Mouse (Mus musculus) bone marrow, adult 2 months (tissue): ENCODE data around the gene Tcam1. TPM values are rescaled to one million over a fixed set of nuclear protein-coding genes. Genes with fewer than 3 reads are reported as not detected.

Source experiments
- H3K27ac ChIP-seq: fragments of 200-500 bp; 2 replicates; pipeline ENCODE4 v1.5.1; 2012; ENCODE audit warnings: low read depth, mild to moderate bottlenecking, control low read depth, inconsistent platforms, low read length; ENCODE audit not compliant: control insufficient read depth, poor library complexity, insufficient read depth
- H3K4me1 ChIP-seq: fragments of 200-500 bp; 2 replicates; pipeline ENCODE4 v1.6.1; 2011; ENCODE audit warnings: low read length; ENCODE audit not compliant: control insufficient read depth, insufficient read depth
- H3K4me3 ChIP-seq: fragments of 200-500 bp; replicated peaks from 2 replicates; pipeline ENCODE3; 2011; ENCODE audit warnings: mild to moderate bottlenecking, low read depth, low read length, control low read depth; ENCODE audit not compliant: control insufficient read depth
- CTCF ChIP-seq: fragments of 200-500 bp; IDR thresholded peaks from 2 replicates; pipeline ENCODE4 v1.5.1; 2011; ENCODE audit warnings: low read length, control low read depth; ENCODE audit not compliant: control insufficient read depth, insufficient read depth
- POLR2A ChIP-seq: fragments of 200-500 bp; IDR thresholded peaks from 2 replicates; pipeline ENCODE4 v1.6.1; 2011; ENCODE audit warnings: low read depth, mild to moderate bottlenecking, control low read depth, low read length, borderline replicate concordance; ENCODE audit not compliant: control insufficient read depth
- WGBS: fragments of 180-500 bp; shearing (Covaris S2); methylation state at CpG from one replicate; pipeline ENCODE4 v1.1.7; 2018; 5-methylcytosine and 5-hydroxymethylcytosine counted together
- polyA plus RNA-seq: library from polyadenylated mRNA; stranded (reverse); fragments of >200 nt; gene quantifications from 2 replicates; pipeline ENCODE4 v1.2.4, GENCODE M21; 2011; ENCODE audit warnings: low replicate concordance; ENCODE audit not compliant: missing spikeins, insufficient read depth, insufficient read length

The Tcam1 gene
- polyA plus RNA-seq, 1 experiment: not detected

DNA sequence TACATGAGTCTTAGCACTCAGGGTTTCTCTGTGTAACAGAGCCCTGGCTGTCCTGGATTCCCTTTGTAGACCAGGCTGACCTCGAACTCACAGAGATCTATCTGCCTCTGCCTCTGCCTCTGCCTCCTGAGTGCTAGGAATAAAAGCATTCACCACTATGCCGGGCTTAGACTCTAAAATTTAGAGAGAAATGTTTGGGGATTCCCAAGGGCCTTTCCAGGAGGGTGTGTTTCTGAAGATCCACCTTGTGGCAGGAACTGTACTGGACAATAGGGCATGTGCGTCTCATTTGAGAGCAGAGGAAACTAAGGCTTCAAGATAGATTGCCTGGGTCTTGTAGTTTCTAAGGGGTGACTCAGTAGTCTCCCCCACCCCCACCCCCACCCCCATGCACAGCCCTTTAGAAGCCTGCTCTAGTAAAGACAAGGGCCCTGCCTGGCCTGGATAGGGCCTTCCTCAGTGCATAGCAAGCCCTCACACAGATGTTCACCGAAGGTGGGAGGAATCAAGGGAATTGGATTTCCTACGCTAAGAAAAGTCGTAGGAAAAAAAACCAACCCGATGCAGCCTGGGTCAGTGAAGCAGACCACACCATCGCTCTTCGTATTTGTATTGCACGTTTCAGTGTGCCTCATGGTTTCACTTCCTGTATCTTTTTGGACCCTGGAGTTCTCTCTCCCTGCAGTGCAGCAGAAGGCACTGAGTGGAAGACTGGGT lies 29.0 kb downstream of the Tcam1 start:
- 45% methylated on average over 10 of the region's 10 CpGs for WGBS
- H3K27ac ChIP-seq: peak overlapping the region; percentile 68
- no peak overlapping the region for H3K4me3 ChIP-seq
- H3K4me1 ChIP-seq: no peaks in the 10 kb centered on the region; the same call in 1 of the 2 replicates
- TF ChIP-seq POLR2A (no peak), CTCF (no peak)

DNA sequence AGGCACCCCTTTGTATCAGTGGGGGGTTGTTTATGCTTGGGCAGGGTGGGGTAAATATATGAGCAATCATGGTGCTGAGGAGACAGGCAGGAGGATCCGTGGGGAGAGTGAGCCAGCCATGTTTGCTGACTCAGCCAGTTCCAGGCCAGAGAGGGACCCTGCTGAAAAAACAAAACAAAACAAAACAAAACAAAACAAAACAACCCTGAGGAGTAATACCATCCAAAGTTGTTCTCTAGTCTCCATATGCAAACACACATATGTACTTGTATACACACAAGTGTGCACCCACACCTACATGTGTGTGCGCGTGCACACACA lies 29.6 kb downstream of the Tcam1 start:
- Histone ChIP-seq H3K27ac (peak overlapping the region; percentile 40), H3K4me3 (no peak overlapping the region), H3K4me1 (no peaks in the 10 kb centered on the region; the same call in 1 of the 2 replicates)
- no peak for TF ChIP-seq POLR2A
- TF ChIP-seq CTCF: no peak
- 82% methylated on average over 3 of the region's 3 CpGs for WGBS

DNA sequence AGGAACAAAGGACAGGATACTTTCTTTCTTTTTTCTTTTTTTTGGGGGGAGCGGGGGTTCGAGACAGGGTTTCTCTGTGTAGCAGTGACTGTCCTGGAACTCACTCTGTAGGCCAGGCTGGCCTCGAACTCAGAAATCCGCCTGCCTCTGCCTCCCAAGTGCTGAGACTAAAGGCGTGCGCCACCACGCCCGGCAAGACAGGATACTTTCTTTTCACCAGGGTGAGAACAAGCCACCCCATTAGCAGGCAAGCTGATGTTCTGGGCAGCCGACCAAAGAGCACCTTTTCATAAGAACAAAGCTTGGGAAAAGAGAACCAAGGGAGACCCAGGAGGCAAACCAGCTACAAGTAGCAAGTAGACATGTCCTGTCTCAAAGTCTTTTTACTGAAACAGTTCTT lies 30.3 kb downstream of the Tcam1 start:
- 71% methylated on average over 9 of the region's 9 CpGs for WGBS
- H3K27ac ChIP-seq: peak overlapping the region; percentile 42
- no peak for TF ChIP-seq CTCF
- TF ChIP-seq POLR2A: no peak
- no peak overlapping the region for H3K4me3 ChIP-seq
- H3K4me1 ChIP-seq: no peaks in the 10 kb centered on the region; the same call in 1 of the 2 replicates

DNA sequence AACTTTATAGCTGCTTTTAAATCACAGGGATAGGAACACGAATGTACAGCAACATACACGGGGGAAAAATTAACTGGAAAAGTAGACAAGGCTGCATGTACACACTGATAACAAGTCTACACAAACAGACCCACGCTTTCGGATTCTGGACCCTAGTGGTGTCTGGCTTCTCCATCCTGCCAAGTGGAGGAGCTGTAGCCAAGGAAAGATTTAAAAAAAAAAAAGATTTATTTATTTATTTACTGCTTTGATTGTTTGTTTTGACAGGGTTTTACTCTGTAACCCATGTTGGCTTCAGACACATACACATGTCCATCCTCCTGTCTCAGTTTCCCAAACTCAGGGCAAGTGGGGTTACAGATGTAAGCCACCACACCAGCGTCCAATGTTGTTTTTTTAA lies 31.0 kb downstream of the Tcam1 start:
- TF ChIP-seq POLR2A: no peak
- TF ChIP-seq CTCF: no peak
- H3K4me1 ChIP-seq: no peaks in the 10 kb centered on the region; the same call in 1 of the 2 replicates
- peak overlapping the region; percentile 47; the same call in 1 of the 2 replicates for H3K27ac ChIP-seq
- H3K4me3 ChIP-seq: no peak overlapping the region
- WGBS: 70% methylated on average over 5 of the region's 5 CpGs

DNA sequence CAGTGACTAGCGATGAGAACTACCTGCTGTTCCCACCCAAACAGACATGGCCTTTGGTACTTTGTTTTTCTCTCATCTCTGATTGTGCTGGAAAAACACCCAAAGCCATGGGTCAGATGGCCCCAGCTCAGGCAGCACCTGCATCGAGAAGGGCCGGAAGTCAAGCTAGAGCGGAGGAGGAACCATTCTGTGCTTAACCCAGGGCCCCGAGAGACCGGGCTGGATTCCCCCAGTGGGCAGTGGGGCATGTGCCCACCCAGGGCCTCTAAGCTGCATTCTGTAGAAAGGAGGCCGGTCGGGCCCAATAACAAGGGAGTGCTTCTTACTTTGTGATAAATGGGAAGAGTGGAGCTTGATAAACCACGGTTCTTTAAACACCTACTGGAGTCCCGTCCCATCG lies 31.7 kb downstream of the Tcam1 start:
- Histone ChIP-seq H3K4me1 (no peaks in the 10 kb centered on the region; the same call in 1 of the 2 replicates), H3K4me3 (no peak overlapping the region), H3K27ac (peak overlapping the region; percentile 79)
- WGBS: 63% methylated on average over 11 of the region's 11 CpGs
- no peak for TF ChIP-seq CTCF
- TF ChIP-seq POLR2A: peak; percentile 44; the same call in 1 of the 2 replicates

DNA sequence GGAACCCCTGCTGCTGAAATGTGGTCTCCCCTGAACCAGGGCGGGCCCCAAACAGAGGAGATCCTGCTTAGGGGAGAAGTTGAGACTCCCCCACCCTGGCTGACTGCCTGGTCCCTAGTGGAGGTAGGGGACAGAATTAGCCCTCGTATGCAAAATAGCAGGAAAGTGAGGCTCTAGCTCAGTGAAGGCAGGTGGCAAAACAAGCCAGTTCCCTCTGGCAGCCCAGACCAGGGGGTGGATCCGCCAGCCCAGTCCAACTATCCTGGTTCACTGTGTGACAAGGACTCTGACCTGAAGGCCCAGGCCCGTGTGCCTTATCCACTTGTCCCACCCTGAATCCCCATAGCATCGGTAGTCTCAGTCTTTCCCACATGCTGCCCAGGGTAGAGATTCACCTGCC lies 33.7 kb downstream of the Tcam1 start:
- TF ChIP-seq CTCF (no peak), POLR2A (peak; percentile 77; the same call in 1 of the 2 replicates)
- 60% methylated on average over 5 of the region's 5 CpGs for WGBS
- peak overlapping the region; percentile 92 for H3K27ac ChIP-seq
- H3K4me1 ChIP-seq: no peaks in the 10 kb centered on the region; the same call in 1 of the 2 replicates
- H3K4me3 ChIP-seq: peak overlapping the region; percentile 46

DNA sequence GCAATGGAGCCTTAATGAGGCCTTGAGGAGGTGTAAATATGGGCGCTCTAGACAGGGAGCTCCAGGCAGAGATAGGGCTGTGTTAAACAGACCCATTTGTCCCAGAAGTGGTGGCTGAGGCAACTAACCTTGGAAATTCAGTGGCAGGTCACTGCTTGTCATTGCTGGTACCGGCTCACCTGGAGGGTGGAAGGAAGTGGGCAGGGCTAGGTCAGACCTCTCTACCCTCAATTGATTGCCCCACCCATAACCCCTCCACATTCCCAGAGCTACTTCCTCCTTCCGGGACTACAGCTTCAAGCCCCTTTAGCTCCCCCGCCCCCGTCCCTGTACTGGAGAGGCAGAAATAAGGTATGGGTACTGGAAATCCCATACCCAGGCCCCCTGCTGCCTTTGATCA lies 37.1 kb downstream of the Tcam1 start:
- Histone ChIP-seq H3K4me3 (peak overlapping the region; percentile 90), H3K4me1 (peaks cover 7% of the 10 kb centered on the region; the same call in 1 of the 2 replicates), H3K27ac (peak overlapping the region; percentile 89)
- TF ChIP-seq CTCF: no peak
- 0 out of 2 replicates have a peak, but pooled peaks have one; percentile 19 for TF ChIP-seq POLR2A
- WGBS: 17% methylated on average over 5 of the region's 5 CpGs

DNA sequence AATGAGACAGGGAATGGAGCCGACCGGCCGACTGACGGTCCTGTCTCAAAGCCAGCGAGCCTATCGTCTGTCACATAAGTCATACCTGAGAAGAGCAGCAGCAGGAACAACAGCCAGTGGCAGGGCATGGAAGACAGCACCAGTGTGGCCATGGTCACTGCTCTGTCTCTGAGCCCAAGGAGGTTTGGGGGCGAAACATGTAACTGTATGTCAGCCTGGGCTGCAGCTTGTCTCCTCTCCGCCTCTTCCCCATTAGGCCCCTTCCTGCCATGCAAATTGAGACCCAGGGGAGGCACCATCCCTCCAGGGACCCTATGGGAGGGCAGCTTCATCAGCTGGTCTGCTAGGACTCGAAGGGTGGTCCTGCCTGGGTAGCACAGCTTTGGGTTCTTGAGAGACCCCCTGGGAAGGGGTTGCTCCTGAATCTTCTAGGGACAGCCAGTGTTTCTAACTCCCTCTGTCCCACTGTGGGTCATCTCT lies 37.9 kb downstream of the Tcam1 start, which contains the start of gene Cd79b:
Gene Cd79b (minus strand): TSS at position 430 of the 480 bp plus-strand sequence.
- H3K4me1 ChIP-seq: peaks cover 9% of the 10 kb centered on the region; the same call in 1 of the 2 replicates
- H3K4me3 ChIP-seq: peak within 1 kb of the TSS; percentile 90
- peak; percentile 69 for TF ChIP-seq POLR2A
- no peak for TF ChIP-seq CTCF
- H3K27ac ChIP-seq: peak within 1 kb of the TSS; percentile 89
- WGBS: 8% methylated on average over 9 of the region's 9 CpGs
